Comparison of ENCODE assay signal across 11 mouse cellular contexts in genomic region chr9:28337837-28338236, GRCm38 (mm10).
A peak's percentile ranks its signal among the peaks of the same experiment; 100 is the strongest.
DNase-seq lines count a peak whose midpoint lies in the region; ATAC-seq and TF ChIP-seq lines count a peak whose summit lies in the region.
"Had no signal": no experiment of that assay in that cellular context is flagged by ENCODE, and none has a peak within 500 bp of the region (broad histone marks: within the 10 kb centered on the region; RNA-seq: fewer than 3 reads in every experiment).

No protein-coding gene starts in this region.

- intact Hi-C loops in left cerebral cortex, postnatal 14 days (cut with DNase I), result no loop called here
- intact Hi-C loops in left cerebral cortex, postnatal 4 days (cut with DNase I), result loop anchor here (5.0 kb wide), 1 partner anchor 1074 kb away; no protein-coding TSS in a partner anchor
- intact Hi-C loops in gastrocnemius, adult 2 months (cut with DNase I), result no loop called here

- no peak overlapping the region for H3K9ac ChIP-seq in forebrain, postnatal 0 days

- peaks cover 9% of the 10 kb centered on the region for H3K4me1 ChIP-seq in forebrain, postnatal 0 days (ENCODE audit: insufficient read depth)

- no peak for DNase-seq in frontal cortex, postnatal 36 days (ENCODE audit: low spot score in 2 of 2)
- DNase-seq in left cerebral cortex, postnatal 14 days (ENCODE audit: low spot score in 2 of 2), result peak; percentile 13 to 21
- no peak for DNase-seq in left cerebral cortex, postnatal 4 days
- DNase-seq in cerebellum, adult 9-10 months, result peak; percentile 70
- peak; percentile 63 for DNase-seq in forebrain, postnatal 0 days
- no peak for DNase-seq in gastrocnemius, adult 2 months
- DNase-seq in right cerebral cortex, postnatal 10 days (ENCODE audit: low spot score in 2 of 2), result no peak
- DNase-seq: kidney, adult 11 months; kidney, postnatal 4 days; lung, postnatal 14 days had no signal

- 49% methylated on average over 2 of the region's 2 CpGs for WGBS in forebrain, postnatal 0 days

- no peak overlapping the region for H3K4me2 ChIP-seq in forebrain, postnatal 0 days (ENCODE audit: low read depth)

- no peaks in the 10 kb centered on the region for H3K9me3 ChIP-seq in forebrain, postnatal 0 days (ENCODE audit: low read length)

- 0 out of 2 replicates have a peak, but pooled peaks have one; percentile 14 for ATAC-seq in frontal cortex, adult (ENCODE audit: low TSS enrichment)
- peak; percentile 63 for ATAC-seq in forebrain, postnatal 0 days

- no peak overlapping the region for H3K27ac ChIP-seq in forebrain, postnatal 0 days (ENCODE audit: low read depth, low read length)
- H3K27ac ChIP-seq in gastrocnemius, adult 2 months, result no peak overlapping the region

- H3K36me3 ChIP-seq in forebrain, postnatal 0 days (ENCODE audit: insufficient read depth), result no peaks in the 10 kb centered on the region

- TF ChIP-seq CTCF in forebrain, postnatal 0 days (IDR thresholded peaks at IDR 0.05; ENCODE audit: low read depth), result peak; percentile 65
- no peak for TF ChIP-seq CTCF in gastrocnemius, adult 2 months (IDR thresholded peaks at IDR 0.05)

- no peaks in the 10 kb centered on the region for H3K27me3 ChIP-seq in forebrain, postnatal 0 days (ENCODE audit: insufficient read depth, low read length)

- no peak overlapping the region for H3K4me3 ChIP-seq in forebrain, postnatal 0 days (ENCODE audit: low read depth, low read length)
- H3K4me3 ChIP-seq in gastrocnemius, adult 2 months, result no peak overlapping the region

Comparison
In these comparisons a context has a peak if more than half of its experiments do, and no peak if none do; other contexts are left out.
1. DNase-seq: peak in left cerebral cortex, postnatal 14 days (2 of 2), cerebellum, adult 9-10 months (single experiment) and forebrain, postnatal 0 days (single experiment); none in frontal cortex, postnatal 36 days (0 of 2), left cerebral cortex, postnatal 4 days (single experiment), gastrocnemius, adult 2 months (single experiment) and right cerebral cortex, postnatal 10 days (0 of 2).